Mouse (Mus musculus): ENCODE measurements around the gene Rbpj.
"Not testable (repeated sequence)": the region's sequence is repeated elsewhere in the genome, so short reads cannot be mapped to it uniquely, and the experiment has no call there.

The Rbpj gene

GRCm38 (mm10) chr5:53511426-53511825 is 45.5 kb downstream of the Rbpj start:
- no peak for DNase-seq

DNA sequence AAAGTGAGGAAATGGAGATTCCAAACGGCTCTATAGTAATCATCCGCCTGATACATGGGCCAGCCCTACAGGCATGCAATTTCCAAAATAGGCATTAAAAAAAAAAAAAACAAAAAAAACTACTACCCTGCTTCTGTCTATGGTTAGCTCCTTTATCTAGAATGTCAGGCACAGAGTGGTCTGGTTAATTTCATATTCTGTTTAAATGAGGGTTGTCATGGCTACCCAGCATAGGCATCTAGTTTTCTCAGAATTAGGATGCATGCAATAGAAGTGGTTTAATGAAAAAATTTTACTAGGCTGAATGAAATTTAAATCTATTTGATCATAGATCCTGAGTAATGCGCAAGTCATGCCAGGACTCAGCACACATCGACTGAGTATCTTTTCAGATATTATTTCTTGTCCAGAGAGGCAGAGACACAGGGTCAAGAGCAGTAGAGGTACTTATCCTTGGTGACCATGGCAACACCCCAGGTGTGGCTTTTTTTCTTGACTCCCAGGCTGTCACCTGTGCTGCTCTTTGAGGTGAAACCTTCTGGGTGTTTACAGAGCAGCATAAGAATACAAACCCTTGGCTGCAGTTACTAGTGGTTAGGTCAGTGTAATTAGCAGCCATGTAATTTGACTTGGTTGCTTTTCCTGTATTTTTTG is 49.1 kb downstream of the Rbpj start:
- DNase-seq, result no peak

GRCm38 (mm10) chr5:53516482-53516881 is 50.5 kb downstream of the Rbpj start:
- DNase-seq, result no peak

GRCm38 (mm10) chr5:53517802-53518201 is 51.9 kb downstream of the Rbpj start:
- no peak for DNase-seq

DNA sequence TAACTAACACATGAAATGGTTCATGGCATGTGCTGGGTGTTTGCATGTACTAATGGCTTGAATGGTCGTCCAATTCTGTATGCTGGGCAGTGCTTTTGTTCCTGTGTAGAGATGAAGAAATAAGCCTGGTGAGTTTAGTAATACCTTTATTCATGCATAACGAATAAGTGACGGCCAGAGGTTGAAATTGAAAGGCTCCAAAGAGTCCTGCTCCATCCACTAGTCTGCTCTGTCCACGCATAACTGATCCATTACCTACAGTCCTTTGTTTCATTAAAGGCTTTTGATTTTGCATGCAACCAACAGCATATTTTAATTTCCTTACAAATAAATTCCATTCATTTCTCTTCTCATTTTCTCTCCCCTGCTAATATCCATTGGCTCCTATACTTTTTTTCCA is 53.2 kb downstream of the Rbpj start:
- DNase-seq, result no peak

DNA sequence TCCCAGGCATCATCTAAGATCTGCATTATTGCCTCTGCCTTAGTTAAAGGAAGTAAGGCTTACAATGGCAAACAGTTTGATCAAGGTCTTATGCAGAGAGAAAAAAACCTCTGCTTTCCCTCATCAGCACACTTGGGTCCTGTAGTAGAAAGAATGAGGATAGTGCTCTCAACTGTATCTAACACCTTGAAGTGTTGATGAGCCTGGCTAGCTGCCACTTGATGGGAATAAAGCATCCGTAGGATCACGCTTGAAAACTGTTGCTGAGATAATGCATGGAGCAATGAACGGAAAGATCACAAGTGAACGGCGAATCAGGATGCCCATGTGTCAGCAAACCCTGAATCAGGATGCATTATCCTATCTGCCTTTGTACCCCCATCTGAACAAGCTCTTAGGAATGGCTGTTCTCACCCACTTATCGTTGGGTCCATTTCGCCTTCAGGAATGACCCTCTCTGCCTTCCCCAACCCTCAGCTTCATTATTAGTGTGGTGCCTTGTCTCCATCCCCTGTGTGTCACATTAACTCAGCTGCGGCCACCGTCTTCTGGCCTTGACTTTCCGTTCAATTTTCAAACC is 54.1 kb downstream of the Rbpj start:
- no peak for DNase-seq

GRCm38 (mm10) chr5:53523046-53523445 is 57.1 kb downstream of the Rbpj start:
- DNase-seq, result peak; percentile 44 to 55

GRCm38 (mm10) chr5:53524162-53524561 is 58.2 kb downstream of the Rbpj start:
- DNase-seq, result no peak

- DNase-seq, result no peak
These were observed 58.9 kb downstream of the Rbpj start for GRCm38 (mm10) chr5:53524831-53525230.

GRCm38 (mm10) chr5:53525305-53526069 is 59.5 kb downstream of the Rbpj start:
- DNase-seq, result no peak

DNA sequence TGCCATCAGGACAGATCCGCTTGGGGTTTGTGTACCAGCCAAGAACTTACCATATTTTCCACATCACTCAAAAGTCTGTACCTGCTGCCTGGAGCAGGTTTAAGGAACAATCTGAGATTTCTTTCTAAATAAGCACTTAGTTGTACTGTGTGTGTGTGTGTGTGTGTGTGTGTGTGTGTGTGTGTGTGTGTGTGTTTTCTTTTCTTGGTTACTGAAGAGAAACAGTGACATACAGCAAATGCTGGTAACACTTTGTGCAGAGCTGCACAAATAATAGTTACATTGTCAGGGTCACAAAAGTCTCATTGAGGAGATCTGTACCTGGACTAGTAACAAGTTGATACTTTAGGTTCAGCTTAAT is 60.1 kb downstream of the Rbpj start:
- DNase-seq, result no peak

DNA sequence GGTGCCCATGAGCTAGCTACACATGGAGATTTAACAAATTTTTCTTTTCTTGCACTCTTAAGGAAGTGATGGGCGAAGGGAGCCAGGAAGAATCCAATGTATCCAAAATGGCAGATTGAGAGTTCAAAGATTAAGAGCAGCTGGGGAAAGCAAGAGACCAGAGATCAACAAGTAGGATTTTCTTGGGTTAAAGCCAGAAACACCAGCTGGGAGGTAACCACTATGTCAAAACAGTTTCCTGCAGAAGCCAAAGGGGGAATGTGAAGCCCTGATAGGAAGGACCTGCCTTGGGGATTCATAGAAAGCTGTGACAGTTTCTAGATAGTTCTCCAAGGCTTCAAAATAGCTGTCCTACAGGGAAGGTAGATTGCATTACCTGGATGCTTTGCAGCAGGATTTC is 63.9 kb downstream of the Rbpj start:
- peak in 1 of 2 experiments; percentile 32 for DNase-seq

DNA sequence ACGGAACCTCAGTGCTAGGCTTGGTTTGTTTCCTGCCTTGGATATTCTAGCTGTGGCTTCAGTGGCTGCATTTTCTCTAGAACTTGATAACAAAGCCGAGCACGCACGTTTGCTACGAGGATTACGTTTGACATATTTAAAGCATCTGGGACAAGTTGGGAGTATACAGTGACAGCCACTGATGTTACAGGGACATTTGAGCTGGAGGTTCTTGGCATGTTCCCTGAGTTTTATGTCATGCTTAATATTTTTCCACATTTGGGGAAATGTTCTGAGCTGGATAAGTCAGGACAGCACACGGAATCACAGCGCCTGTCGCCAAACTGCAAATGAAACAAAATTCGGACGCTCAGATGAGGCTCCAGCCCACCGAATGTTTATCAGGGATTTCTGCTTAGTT is 69.1 kb downstream of the Rbpj start:
- no peak for DNase-seq

- no peak for DNase-seq
These were observed 70.9 kb downstream of the Rbpj start for GRCm38 (mm10) chr5:53536635-53537554.

- no peak for DNase-seq
These were observed 74.1 kb downstream of the Rbpj start for GRCm38 (mm10) chr5:53539860-53540633.

DNA sequence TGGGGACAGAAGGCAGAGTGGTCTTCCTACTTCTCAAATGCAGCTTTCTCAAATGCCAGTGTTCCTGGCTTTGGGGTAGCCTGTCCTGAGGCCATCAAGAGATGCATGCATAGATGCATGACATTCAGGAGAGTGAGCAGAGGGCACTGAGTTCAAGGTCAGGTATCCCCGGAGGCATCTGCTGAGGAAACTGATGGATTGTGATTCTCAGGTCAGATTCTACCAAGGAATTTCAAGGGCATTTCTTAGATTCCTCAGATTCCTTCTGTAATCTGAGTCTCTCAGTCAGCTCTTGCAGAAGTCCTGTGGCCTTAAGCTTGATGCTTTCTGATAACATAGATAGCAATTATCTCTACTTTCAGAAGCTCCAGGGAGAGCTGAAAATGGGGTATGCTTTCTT is 76.1 kb downstream of the Rbpj start:
- DNase-seq, result no peak

- DNase-seq, result no peak
These were observed 77.4 kb downstream of the Rbpj start for GRCm38 (mm10) chr5:53543399-53543798.

GRCm38 (mm10) chr5:53543945-53544344 is 78.0 kb downstream of the Rbpj start:
- no peak for DNase-seq

GRCm38 (mm10) chr5:53546440-53546839 is 80.5 kb downstream of the Rbpj start:
- no peak for DNase-seq

GRCm38 (mm10) chr5:53546979-53547472 is 81.1 kb downstream of the Rbpj start:
- DNase-seq, result peak in 1 of 2 experiments; percentile 36

DNA sequence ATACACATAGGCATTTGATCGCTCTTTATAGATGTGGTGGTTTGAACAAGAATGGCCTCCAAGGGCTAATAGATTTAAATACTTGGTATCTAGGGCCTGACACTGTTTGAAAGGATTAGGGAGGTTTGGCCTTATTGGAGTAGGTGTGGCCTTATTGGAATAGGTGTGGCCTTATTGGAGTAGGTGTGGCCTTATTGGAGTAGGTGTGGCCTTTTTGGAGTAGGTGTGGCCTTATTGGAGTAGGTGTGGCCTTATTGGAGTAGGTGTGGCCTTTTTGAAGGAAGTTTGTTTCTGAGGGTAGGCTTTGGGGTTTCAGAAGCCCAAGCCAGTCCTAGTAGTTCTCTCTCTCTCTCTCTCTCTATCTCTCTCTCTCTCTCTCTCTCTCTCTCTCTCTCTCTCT is 84.4 kb downstream of the Rbpj start:
- not testable (repeated sequence) for DNase-seq

GRCm38 (mm10) chr5:53551394-53551793 is 85.4 kb downstream of the Rbpj start:
- no peak for DNase-seq

Measured in kidney, postnatal 25 days (tissue).